Mouse (Mus musculus) midbrain, embryonic 16.5 days (tissue): ENCODE data around the gene Mab21l1. TPM values are rescaled to one million over a fixed set of nuclear protein-coding genes. Genes with fewer than 3 reads are reported as not detected.
A peak's percentile ranks its signal among the peaks of the same experiment; 100 is the strongest.

Experiments
- ATAC-seq: fragments of 200-750 bp; cut with Nextera tagmentation; 2 replicates; pipeline ENCODE4 v1.8.0; 2017; ENCODE audit warnings: moderate TSS enrichment
- H3K27ac ChIP-seq: fragments of 300-500 bp; sonication (generic); 2 replicates; pipeline ENCODE4 v1.5.1; 2014; ENCODE audit warnings: mild to moderate bottlenecking, low read length, mixed read lengths
- H3K27me3 ChIP-seq: fragments of 300-500 bp; sonication (generic); 2 replicates; pipeline ENCODE4 v1.6.1; 2014; ENCODE audit warnings: low read depth, low read length, mixed read lengths; ENCODE audit not compliant: control insufficient read depth, insufficient read depth
- H3K36me3 ChIP-seq: fragments of 300-500 bp; sonication (generic); 2 replicates; pipeline ENCODE4 v1.6.1; 2014; ENCODE audit warnings: mild to moderate bottlenecking, low read length, moderate library complexity, mixed read lengths; ENCODE audit not compliant: control insufficient read depth, insufficient read depth
- H3K4me1 ChIP-seq: fragments of 300-500 bp; sonication (generic); 2 replicates; pipeline ENCODE4 v1.6.1; 2014; ENCODE audit warnings: mild to moderate bottlenecking, low read length, mixed read lengths; ENCODE audit not compliant: control insufficient read depth, insufficient read depth
- H3K4me2 ChIP-seq: fragments of 300-500 bp; sonication (generic); 2 replicates; pipeline ENCODE4 v1.6.1; 2014; ENCODE audit warnings: mild to moderate bottlenecking, low read length, mixed read lengths
- H3K4me3 ChIP-seq: fragments of 300-500 bp; sonication (generic); 2 replicates; pipeline ENCODE4 v1.5.1; 2014; ENCODE audit warnings: low read depth, mild to moderate bottlenecking, low read length, moderate library complexity, mixed read lengths
- H3K9ac ChIP-seq: fragments of 300-500 bp; sonication (generic); 2 replicates; pipeline ENCODE4 v1.6.1; 2014; ENCODE audit warnings: low read depth, low read length, mixed read lengths
- H3K9me3 ChIP-seq: fragments of 300-500 bp; sonication (generic); replicated peaks from 2 replicates; pipeline ENCODE4 v1.6.1; 2014; ENCODE audit warnings: mild to moderate bottlenecking, low read length, mixed read lengths; ENCODE audit not compliant: control insufficient read depth, poor library complexity, severe bottlenecking
- WGBS: fragments of 180-500 bp; shearing (Covaris S2); extraction: QIAGEN DNeasy Blood & Tissue Kit; methylation state at CpG from one replicate; pipeline ENCODE4 v1.1.7; 2014; 5-methylcytosine and 5-hydroxymethylcytosine counted together
- polyA plus RNA-seq: library from polyadenylated mRNA; unstranded; fragments of >200 nt; fragmentation: Nextera tagmentation; extraction: Ambion mirVana; gene quantifications from 2 replicates; pipeline ENCODE4 v1.2.1, GENCODE M21; 2015

Gene Mab21l1
- polyA plus RNA-seq, 1 experiment from 2014 or later = 156 TPM

DNA sequence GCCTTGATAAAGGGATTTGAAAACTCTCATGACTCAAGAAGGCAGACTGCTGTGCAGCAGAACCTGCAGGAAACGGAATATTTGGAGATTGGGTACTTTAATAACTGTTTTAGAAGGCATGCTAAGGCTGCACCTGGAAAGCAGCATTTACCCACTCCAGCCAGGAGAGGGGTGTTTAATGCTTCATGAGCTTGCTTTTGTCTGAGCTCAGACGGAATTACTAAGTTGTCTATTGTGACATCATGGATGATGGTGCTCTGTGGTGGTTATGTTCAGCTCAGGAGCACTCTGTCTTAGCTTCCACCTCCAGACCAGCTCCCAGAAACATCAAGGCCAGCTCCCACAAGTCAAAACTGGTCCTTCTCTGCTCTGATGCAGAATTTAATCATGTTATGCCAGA is 7.5 kb downstream of the Mab21l1 start:
- peak overlapping the region; percentile 10; the same call in 1 of the 2 replicates for H3K4me2 ChIP-seq
- no peak overlapping the region; the same call in 1 of the 2 replicates for H3K9ac ChIP-seq
- peaks cover 19% of the 10 kb centered on the region for H3K4me1 ChIP-seq
- 21% methylated on average over 2 of the region's 2 CpGs for WGBS
- no peak overlapping the region for H3K4me3 ChIP-seq
- H3K27me3 ChIP-seq = no peaks in the 10 kb centered on the region
- no peaks in the 10 kb centered on the region for H3K9me3 ChIP-seq
- H3K27ac ChIP-seq = peak overlapping the region; percentile 81
- peak; percentile 44; the same call in 1 of the 2 replicates for ATAC-seq
- H3K36me3 ChIP-seq = no peaks in the 10 kb centered on the region

DNA sequence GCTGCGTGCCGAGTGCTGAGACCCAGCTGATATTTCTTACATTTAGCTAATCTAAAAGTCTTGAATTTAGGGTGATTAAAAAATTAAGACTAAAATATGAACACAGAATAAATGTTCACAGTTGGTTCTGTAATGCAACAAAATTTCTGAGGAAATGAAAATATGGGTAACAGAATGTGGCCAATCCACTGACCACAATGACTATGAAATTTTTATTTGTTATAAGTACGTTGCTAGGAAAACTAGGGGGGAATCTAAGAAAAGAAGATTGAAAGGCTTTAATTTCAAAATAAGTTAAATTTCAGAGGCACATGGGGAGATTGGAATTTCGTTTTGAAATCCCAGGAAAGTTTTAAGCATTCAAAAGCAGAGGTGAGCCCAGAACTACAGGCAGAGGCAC is 8.3 kb downstream of the Mab21l1 start:
- Histone ChIP-seq H3K4me2 (no peak overlapping the region), H3K9me3 (no peaks in the 10 kb centered on the region), H3K36me3 (no peaks in the 10 kb centered on the region), H3K9ac (no peak overlapping the region), H3K4me3 (no peak overlapping the region), H3K4me1 (peaks cover 19% of the 10 kb centered on the region), H3K27ac (peak overlapping the region; percentile 62; the same call in 1 of the 2 replicates), H3K27me3 (no peaks in the 10 kb centered on the region)
- no peak for ATAC-seq
- WGBS = 81% methylated on average over 4 of the region's 4 CpGs

- no peak overlapping the region for H3K4me2 ChIP-seq
- no peak for ATAC-seq
- H3K9ac ChIP-seq = no peak overlapping the region
Observed at GRCm38 (mm10) chr3:55792251-55792650, 9.9 kb downstream of the Mab21l1 start.

GRCm38 (mm10) chr3:55793842-55794575 is 11.7 kb downstream of the Mab21l1 start:
- Histone ChIP-seq H3K36me3 (no peaks in the 10 kb centered on the region), H3K27ac (0 out of 2 replicates have a peak overlapping the region, but pooled peaks have one; percentile 58)
- ATAC-seq = 0 out of 2 replicates have a peak, but pooled peaks have one; percentile 32

More at GRCm38 (mm10) chr3:55792251-55792650, 9.9 kb downstream of the Mab21l1 start:
- no peak overlapping the region for H3K27ac ChIP-seq
- H3K36me3 ChIP-seq = no peaks in the 10 kb centered on the region
- no peaks in the 10 kb centered on the region for H3K27me3 ChIP-seq
- H3K4me1 ChIP-seq = peaks cover 19% of the 10 kb centered on the region
- no peak overlapping the region for H3K4me3 ChIP-seq
- WGBS = 77% methylated on average over 5 of the region's 5 CpGs
- no peaks in the 10 kb centered on the region for H3K9me3 ChIP-seq

GRCm38 (mm10) chr3:55794768-55795167 is 12.5 kb downstream of the Mab21l1 start:
- no peak overlapping the region for H3K4me2 ChIP-seq
- no peak overlapping the region for H3K4me3 ChIP-seq
- no peak for ATAC-seq
- 61% methylated on average over 2 of the region's 2 CpGs for WGBS
- no peak overlapping the region for H3K9ac ChIP-seq
- peaks cover 14% of the 10 kb centered on the region for H3K4me1 ChIP-seq
- no peaks in the 10 kb centered on the region for H3K27me3 ChIP-seq
- no peak overlapping the region for H3K27ac ChIP-seq
- H3K9me3 ChIP-seq = no peaks in the 10 kb centered on the region
- no peaks in the 10 kb centered on the region for H3K36me3 ChIP-seq

More at GRCm38 (mm10) chr3:55793842-55794575, 11.7 kb downstream of the Mab21l1 start:
- H3K9me3 ChIP-seq = no peaks in the 10 kb centered on the region
- peaks cover 18% of the 10 kb centered on the region for H3K4me1 ChIP-seq
- no peak overlapping the region for H3K9ac ChIP-seq
- 52% methylated on average over 7 of the region's 7 CpGs for WGBS
- H3K4me3 ChIP-seq = no peak overlapping the region
- H3K4me2 ChIP-seq = no peak overlapping the region
- no peaks in the 10 kb centered on the region for H3K27me3 ChIP-seq

DNA sequence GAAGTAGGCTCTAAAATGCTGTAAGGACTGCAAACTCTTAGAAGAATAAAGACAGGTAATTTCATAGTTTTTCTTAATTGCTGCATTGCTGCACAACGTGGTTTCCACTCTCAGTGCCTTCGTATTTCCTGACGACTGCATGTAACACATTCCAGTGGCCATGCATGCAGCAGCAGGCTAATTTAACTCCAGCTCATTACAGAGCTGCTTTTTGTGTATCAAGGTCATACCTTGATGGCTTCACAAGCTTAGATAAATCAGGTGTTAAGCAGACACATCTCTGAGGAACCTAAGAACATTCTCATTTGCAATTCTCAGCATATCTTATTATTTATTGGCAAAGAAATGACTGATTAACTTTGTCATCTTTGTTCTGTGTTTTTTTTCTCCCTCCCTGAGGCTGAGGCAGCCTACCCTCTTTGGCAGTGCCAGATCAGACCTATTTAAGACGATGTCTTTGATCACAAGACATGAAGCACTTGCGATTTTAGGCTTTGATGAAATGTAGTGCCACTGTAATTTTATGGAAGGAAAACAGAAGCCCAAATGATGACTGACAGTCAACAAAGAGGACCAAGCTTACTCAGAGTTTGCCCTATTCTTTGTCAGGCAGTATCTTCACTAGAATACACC is 32.8 kb downstream of the Mab21l1 start:
- peaks cover 12% of the 10 kb centered on the region for H3K4me1 ChIP-seq
- H3K27ac ChIP-seq = peak overlapping the region; percentile 73
- no peaks in the 10 kb centered on the region for H3K9me3 ChIP-seq
- H3K36me3 ChIP-seq = peaks cover 8% of the 10 kb centered on the region
- no peak overlapping the region for H3K4me2 ChIP-seq
- H3K27me3 ChIP-seq = no peaks in the 10 kb centered on the region
- no peak overlapping the region for H3K4me3 ChIP-seq
- no peak overlapping the region for H3K9ac ChIP-seq
- peak; percentile 69 for ATAC-seq
- WGBS = 47% methylated on average over 5 of the region's 5 CpGs

DNA sequence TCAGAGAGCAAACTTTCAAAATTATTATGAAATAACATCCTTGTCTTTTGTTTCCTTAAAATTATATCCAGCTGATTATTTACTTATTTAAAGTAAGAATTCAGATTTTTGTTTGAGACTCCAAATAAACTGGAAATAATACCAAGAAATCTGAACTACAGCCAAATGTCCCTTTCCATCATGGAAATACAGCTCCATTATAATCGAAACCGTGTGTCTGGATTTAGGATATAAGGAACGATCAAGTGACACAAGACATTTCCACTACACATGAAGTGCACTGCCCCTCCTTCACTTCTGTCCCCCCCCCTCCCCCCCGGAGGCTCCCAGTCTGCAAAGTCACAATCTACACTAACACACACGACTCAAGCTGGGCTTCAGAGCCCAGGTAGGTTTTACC is 33.8 kb downstream of the Mab21l1 start:
- Histone ChIP-seq H3K27ac (peak overlapping the region; percentile 18; the same call in 1 of the 2 replicates), H3K27me3 (no peaks in the 10 kb centered on the region), H3K4me3 (no peak overlapping the region), H3K9me3 (no peaks in the 10 kb centered on the region), H3K4me2 (no peak overlapping the region), H3K9ac (no peak overlapping the region), H3K4me1 (peaks cover 13% of the 10 kb centered on the region), H3K36me3 (peaks cover 8% of the 10 kb centered on the region)
- 58% methylated on average over 5 of the region's 5 CpGs for WGBS
- ATAC-seq = no peak

DNA sequence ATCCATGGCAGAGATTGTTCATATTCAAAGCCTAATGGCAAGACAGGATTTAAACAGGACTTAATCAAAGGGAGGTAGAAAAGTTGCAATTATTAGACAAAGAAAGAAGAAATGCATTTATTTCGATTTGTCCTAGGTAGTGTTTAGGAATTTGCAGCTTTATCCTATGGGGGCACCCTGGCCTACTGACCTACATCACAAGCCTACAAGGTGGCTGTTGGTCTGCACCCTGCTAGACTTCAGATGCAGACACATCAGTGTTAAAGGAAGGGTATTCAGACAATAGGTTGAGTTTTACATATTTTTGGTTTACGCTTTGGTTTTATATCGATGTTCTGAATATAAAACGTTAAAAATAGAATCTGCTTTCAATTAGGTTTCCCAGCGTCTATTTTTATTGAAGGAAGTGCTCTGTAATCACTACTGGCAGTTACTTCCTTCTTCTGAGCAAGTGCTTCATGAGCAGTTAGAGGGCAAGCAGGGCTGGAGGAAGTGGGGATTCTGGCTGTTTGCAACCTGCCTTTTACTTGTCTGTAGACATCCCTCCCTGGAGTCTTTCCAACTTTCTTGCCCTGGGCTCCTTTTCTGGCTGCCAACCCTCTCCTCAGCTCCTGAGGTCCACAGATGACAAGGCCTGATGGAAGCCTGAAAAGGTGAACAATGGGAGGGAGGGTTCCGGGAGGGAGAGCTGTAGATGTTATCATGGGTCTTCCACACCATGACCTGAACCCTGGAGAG is 34.5 kb downstream of the Mab21l1 start:
- Histone ChIP-seq H3K4me1 (peaks cover 13% of the 10 kb centered on the region), H3K9me3 (peaks cover 2% of the 10 kb centered on the region; the same call in 1 of the 2 replicates), H3K4me3 (no peak overlapping the region), H3K4me2 (no peak overlapping the region), H3K27me3 (no peaks in the 10 kb centered on the region), H3K9ac (no peak overlapping the region), H3K27ac (0 out of 2 replicates have a peak overlapping the region, but pooled peaks have one; percentile 1), H3K36me3 (peaks cover 8% of the 10 kb centered on the region)
- no peak for ATAC-seq
- 88% methylated on average over 6 of the region's 6 CpGs for WGBS
